Mouse (Mus musculus): ENCODE data around the gene Adnp.

Gene Adnp

DNA sequence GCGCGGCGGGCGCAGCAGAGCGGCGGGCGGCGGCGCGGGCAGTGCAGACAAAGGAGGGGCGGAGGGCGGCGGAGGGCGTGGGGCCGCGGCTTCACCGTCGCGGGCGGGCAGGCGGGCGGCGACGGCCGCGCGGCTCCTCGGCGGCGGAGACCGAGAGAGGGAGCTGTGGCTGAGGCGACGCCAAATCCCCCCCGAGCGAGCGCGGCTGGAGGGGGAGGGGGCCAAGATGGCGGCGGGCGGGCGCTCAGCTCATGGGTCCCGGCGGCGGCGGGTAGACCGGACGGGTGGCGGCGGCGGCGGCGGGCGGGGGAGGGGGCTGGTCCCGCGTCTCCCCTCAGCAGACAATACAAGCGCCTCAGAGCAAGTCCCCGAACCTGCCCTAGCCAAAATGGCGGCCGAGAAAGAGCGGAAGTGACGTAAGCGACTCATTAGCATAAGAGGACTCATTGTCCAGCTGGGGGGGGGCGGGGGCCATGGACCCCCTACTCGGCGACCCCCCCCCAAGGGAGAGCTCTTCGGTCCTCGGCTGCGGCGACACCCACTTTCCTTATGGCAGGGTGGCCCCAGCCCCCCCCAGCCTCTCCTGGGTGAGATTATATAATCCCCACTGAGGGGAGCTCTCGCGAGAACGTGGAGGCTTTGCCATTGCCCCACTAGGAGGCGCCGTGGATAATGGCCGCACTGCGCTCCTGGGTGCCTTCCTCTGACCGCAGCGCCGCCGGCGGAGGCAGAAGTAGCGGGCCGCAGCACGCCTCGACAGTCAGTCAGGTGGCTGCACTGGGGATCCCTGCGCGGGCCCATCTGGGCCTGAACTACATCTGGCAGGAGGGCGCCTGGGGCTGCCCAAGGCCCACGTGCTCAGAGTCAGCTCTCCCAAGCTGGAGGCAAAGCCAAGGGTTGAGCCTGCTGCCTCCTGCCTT, at the start of gene Adnp:
Adnp (minus strand) TSS at position 388 of the 920 bp plus-strand sequence.
- DNase-seq (ENCODE audit: low spot score in 2 of 2) = peak; percentile 91 to 96

DNA sequence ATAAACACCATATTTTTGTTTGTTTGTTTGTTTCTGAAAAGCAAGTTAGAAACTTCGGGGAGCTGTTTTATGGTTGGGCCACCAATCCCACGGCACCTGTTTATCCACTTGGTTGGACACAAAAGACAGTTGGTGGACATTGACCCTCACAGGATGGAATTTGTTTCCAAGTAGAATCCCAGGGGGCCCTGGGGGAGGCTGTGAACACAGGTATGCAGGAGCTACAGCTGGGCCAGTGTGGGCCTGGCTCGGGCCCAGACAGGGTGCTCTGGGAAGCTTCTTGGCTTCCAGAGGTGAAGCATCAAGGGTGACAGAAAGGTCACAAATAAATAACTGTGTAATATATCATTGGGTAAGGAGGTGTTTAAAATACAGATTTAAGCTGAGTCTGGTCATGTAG, 49.6 kb upstream of the Adnp start:
- no peak for DNase-seq (ENCODE audit: low spot score in 2 of 2)

- DNase-seq (ENCODE audit: low spot score in 2 of 2) = no peak
These were observed 46.9 kb upstream of the Adnp start for GRCm38 (mm10) chr2:168253822-168254221.

- DNase-seq (ENCODE audit: low spot score in 2 of 2) = no peak
These were observed 45.9 kb upstream of the Adnp start for GRCm38 (mm10) chr2:168252639-168253292.

GRCm38 (mm10) chr2:168250270-168250669, 43.4 kb upstream of the Adnp start:
- DNase-seq (ENCODE audit: low spot score in 2 of 2) = peak; percentile 61 to 82

DNA sequence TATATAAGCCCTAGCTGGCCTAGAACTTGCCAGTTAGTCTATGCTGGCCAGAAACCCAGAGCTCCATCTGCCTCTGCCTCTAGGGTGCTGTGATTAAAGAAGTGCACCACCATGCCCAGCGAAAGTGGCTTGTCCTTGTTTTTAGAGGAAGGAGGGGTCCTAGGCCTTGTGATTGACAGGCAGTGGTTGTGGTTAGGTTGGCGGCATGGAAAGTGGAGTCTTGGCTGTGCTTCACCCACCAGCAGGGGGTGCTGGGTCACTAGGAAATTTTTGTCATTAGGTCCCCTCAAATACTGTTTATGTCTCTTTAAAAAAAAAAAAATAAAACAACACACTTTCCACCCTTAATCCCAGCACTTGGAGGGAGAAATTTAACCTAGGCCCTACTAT, 41.9 kb upstream of the Adnp start:
- no peak for DNase-seq (ENCODE audit: low spot score in 2 of 2)

- DNase-seq (ENCODE audit: low spot score in 2 of 2) = no peak
These were observed 41.4 kb upstream of the Adnp start for GRCm38 (mm10) chr2:168248167-168248855.

- DNase-seq (ENCODE audit: low spot score in 2 of 2) = no peak
These were observed 38.7 kb upstream of the Adnp start for GRCm38 (mm10) chr2:168245571-168245970.

DNA sequence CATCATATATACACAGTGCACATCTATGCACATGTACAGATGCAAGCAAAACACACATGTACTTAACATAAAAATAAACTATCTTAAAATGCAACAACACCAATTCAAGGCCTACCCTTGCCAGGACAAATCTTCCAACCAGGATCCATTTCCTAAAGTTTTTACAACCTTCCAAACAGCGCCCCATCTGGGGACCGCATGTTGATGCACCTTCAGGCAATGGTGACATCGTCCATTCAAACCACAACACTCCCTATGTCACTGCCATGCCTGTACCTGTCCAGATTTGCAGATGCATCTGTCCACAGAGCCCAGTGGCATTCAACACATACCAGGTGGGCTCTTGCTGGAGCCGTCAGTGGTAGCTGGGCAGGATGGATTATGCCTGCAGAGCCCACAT, 36.4 kb upstream of the Adnp start:
- DNase-seq (ENCODE audit: low spot score in 2 of 2) = no peak

DNA sequence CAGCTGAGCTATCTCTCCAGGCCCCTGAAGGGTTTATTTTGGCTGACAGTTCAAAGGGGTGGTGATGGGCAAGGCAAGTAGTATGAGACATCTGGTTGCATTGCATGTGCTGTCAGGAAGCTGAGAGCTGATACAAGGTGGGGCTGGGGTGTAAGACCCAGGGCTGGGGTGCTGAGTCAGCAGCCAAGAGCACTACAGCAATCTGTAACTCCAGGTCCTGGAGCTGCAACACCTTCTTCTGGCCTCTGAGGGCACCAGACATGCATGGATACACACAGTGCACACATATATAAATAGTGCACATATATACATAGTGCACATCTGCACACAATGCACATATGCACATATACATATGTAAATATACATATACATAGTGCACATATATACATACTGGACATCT, 35.9 kb upstream of the Adnp start:
- DNase-seq (ENCODE audit: low spot score in 2 of 2) = no peak

DNA sequence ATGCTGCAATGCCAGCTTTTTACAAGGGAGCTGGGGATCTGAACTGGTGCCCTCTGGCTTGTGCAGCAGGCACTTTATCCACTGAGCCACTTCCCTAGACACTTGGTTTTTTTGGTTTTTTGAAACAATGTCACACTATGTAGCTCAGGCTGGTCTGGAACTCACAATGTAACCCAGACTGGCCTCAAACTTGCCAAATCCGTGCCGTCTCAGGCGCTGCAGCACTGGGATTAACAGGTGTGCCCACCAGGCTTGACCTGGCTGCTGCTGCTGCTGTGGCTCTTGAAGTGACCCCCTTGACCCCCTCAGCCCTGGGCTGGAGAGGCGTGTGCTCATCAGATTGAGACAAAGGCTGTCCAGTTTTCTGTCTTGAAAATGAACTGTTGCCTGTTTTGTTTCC, 31.4 kb upstream of the Adnp start:
- DNase-seq (ENCODE audit: low spot score in 2 of 2) = no peak

DNA sequence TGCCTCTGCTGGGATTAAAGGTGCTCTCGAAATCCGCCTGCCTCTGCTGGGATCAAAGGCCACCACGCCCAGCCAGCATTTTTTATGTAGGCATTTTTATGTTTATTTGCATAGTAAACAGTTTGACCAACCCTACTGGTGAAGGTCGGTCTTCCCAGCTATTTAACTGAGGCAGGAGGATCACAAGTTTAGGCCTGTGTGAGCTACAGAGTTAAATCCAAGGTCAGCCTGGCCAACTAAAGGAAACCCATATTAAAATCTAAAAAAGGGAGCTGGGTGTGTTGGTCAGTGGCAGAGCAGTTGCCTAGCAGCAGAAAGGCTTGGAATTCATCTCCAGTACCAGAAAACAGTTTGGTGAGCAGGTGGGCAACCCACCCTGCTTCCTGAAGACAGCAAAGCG, 26.4 kb upstream of the Adnp start:
- no peak for DNase-seq (ENCODE audit: low spot score in 2 of 2)

GRCm38 (mm10) chr2:168231471-168231829, 24.5 kb upstream of the Adnp start:
- DNase-seq (ENCODE audit: low spot score in 2 of 2) = no peak

DNA sequence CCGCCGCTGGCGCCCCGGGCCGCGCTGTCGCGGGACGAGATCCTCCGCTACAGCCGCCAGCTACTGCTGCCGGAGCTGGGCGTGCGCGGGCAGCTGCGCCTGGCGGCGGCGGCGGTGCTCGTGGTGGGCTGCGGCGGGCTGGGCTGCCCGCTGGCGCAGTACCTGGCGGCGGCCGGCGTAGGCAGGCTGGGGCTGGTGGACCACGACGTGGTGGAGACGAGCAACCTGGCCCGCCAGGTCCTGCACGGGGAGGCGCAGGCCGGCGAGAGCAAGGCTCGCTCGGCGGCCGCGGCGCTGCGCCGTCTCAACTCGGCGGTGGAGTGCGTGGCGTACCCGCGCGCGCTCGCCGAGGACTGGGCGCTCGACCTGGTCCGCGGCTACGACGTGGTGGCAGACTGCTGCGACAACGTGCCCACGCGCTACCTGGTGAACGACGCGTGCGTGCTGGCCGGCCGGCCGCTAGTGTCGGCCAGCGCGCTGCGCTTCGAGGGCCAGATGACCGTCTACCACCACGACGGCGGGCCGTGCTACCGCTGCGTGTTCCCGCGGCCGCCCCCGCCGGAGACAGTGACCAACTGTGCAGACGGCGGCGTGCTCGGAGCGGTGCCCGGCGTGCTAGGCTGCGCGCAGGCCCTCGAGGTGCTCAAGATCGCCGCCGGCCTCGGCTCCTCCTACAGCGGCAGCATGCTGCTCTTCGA, 24.0 kb upstream of the Adnp start:
- DNase-seq (ENCODE audit: low spot score in 2 of 2) = no peak

DNA sequence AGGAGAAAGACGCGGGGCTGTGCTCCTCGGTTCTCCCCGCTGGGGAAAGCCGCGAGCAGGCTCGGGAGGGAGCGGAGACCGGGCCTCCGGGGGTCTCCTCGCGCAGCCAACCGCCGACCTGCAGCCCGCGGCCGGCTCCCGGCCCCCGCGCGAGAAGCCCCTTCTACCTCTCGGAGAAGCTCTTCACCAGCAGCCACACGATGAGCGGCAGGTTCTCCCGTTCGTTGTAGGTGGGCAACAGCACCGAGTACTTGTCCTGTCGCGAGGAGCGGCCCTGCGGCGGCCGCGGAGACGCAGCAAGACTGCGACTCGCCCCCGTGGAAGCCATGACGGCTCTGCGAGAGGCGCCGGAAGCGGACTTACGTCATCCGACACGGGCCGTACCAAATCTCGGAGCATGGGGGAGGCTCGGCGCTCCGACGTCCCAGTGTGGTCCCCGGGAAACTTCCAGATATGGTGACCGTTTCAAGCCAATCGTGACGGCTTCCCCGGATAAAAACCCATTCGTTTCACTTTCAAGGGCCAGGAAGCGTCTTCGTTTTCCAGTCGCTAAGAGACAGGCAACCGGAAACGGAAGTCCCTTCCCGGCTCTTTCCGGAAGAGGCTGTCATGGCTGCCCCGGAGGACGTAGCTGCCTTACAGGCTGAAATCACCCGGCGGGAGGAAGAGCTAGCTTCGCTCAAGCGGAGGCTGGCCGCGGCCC, 23.3 kb upstream of the Adnp start, which contains the start of the genes Gm20716, Dpm1 and Mocs3:
Gm20716 (minus strand) TSS at position 339 of the 703 bp plus-strand sequence.
Dpm1 (minus strand) TSS at position 566 of the 703 bp plus-strand sequence.
Mocs3 (plus strand) TSS at position 597 of the 703 bp plus-strand sequence.
- DNase-seq (ENCODE audit: low spot score in 2 of 2) = peak; percentile 84 to 87

DNA sequence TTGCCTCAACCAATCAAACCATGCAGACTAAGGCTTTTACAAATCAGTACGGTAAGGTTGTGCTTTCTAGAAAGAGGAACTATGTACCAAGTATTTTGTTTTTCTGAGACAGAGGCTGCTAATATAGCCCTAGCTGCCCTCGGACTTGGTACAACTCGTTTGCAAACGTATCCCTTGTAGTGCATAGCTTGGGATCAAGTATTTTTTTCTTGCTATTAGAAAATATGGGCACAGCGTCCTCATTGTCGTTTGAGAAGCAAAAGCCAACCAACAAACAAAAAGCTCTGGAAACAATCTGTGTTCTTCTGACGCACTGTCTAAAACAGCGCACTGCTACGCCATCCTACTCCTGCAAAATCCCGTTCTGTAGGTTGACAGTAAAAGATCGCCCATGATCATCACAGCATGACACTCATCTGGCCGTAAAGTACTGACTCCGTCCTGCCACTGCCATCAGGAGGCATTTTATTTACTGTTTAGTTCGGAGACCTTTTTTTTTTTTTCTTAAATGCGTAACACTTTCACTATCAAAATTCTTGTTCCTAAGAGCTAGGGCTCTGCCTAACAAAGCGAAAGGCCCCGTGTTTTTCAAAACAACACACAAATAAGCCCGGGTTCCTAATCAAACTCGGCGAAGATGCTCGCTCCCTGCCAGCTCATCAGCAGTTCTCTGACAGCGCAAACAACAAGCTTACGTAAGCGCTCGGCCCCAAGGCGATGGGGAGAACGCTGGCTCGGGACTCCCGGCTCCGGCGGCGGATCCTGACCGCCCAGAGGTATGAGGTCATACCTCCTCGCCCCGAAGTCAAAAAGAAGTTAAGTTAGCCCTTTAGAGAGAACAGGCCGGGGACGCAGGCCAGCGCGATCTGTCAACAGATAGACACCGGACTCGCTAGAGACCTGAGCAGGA, 22.5 kb upstream of the Adnp start:
- DNase-seq (ENCODE audit: low spot score in 2 of 2) = peak in 1 of 2 experiments; percentile 30

DNA sequence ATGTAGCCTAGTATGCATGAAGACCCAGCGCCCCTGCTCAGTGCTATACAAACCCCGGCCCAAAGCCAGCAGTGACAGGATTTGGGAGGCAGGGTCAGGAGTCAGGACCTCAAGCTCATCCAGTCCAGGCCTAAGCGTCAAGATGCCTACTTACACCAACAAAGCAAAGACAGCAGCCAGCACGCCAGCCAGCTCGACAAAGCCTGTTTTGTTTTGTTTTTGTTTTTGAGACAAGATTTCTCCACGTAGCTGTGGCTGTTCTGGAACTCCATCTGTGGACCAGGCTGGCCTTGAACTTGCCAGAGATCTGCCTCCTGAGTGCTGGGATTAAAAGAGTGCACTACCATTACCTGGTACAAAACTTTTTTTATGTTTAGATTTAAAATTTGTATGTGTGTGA, 16.4 kb upstream of the Adnp start:
- no peak for DNase-seq (ENCODE audit: low spot score in 2 of 2)

DNA sequence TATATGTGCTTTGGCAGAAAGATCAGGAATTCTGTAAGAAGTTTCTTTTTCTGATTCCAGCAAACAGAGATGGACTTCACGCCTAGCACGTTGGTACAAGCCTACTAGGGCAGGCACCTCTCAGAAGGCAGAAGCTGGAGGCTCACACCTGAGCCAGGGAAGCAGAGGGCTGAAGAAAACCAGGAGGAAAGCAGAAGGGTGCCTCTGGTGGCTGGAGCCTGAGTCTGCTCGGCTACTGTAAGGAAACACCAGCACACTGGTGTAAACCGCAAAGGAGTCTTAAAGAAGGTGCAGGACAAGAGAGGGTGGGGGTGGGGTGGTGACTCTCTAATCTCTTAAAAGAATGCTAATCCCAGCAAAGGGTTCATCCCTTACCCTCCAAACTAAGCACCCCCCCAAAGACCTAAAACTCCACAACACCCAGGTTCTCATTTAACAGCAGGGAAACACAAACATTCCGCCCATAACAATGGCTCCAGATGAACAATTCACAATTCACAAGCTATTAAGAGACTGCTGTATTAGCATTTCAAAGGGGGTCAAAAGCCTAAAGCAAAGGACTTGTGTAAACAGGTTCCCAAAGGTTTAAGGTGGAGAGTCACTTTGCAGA, 7.0 kb upstream of the Adnp start:
- no peak for DNase-seq (ENCODE audit: low spot score in 2 of 2)

- DNase-seq (ENCODE audit: low spot score in 2 of 2) = no peak
These were observed 971 bp upstream of the Adnp start for GRCm38 (mm10) chr2:168207883-168208282.

All from frontal cortex, postnatal 14 days (tissue).